In the genomic region with DNA sequence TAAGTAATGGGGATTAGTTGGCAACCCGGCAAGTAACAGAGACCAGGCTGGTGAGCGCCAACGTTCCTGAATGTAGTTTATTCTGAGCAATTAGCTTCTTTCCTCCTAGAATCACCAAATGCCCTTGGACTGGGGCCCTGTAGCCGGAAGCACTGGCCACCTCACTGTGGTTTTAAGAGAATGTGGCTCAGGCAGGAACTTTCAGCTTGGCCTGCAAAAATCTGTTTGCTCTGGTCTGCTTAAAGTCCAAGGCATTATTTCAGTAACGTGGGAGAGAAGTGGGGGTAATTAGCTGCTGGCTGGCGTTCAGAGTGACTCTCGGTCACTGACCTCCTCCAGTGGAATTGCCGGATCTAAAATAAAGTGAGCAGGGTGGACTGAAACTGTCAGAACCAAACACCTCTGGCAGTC, we compare ENCODE assay signal across 9 mouse cellular contexts. TPM values are rescaled to one million over a fixed set of nuclear protein-coding genes. Genes with fewer than 3 reads are reported as not detected.
DNase-seq lines count a peak whose midpoint lies in the region; ATAC-seq lines count a peak whose summit lies in the region.
"Had no signal": no experiment of that assay in that cellular context is flagged by ENCODE, and none has a peak within 500 bp of the region (broad histone marks: within the 10 kb centered on the region; RNA-seq: fewer than 3 reads in every experiment).

No protein-coding gene starts in this region.

- H3K4me3 ChIP-seq in hindbrain, embryonic 10.5 days = peak overlapping the region; percentile 89
- H3K4me3 ChIP-seq in midbrain, embryonic 13.5 days (replicated peaks) = peak overlapping the region; percentile 93

- ATAC-seq in midbrain, embryonic 13.5 days = no peak

- H3K4me2 ChIP-seq in midbrain, embryonic 13.5 days (replicated peaks) = peak overlapping the region; percentile 97

- peak overlapping the region; percentile 89 for H3K9ac ChIP-seq in midbrain, embryonic 13.5 days (replicated peaks)

- peak overlapping the region; percentile 89 for H3K27ac ChIP-seq in hindbrain, embryonic 10.5 days
- H3K27ac ChIP-seq in midbrain, embryonic 13.5 days = no peak overlapping the region

- H3K4me1 ChIP-seq in hindbrain, embryonic 10.5 days (replicated peaks) = peaks cover 22% of the 10 kb centered on the region
- H3K4me1 ChIP-seq in midbrain, embryonic 13.5 days (replicated peaks) = peaks cover 18% of the 10 kb centered on the region

- WGBS in hindbrain, embryonic 10.5 days = 45% methylated on average over 8 of the region's 8 CpGs
- 33% methylated on average over 8 of the region's 8 CpGs for WGBS in midbrain, embryonic 13.5 days

- H3K27me3 ChIP-seq in hindbrain, embryonic 10.5 days (ENCODE audit: insufficient read depth, poor library complexity, severe bottlenecking) = no peaks in the 10 kb centered on the region
- H3K27me3 ChIP-seq in midbrain, embryonic 13.5 days = no peaks in the 10 kb centered on the region

- no peaks in the 10 kb centered on the region for H3K9me3 ChIP-seq in hindbrain, embryonic 10.5 days
- H3K9me3 ChIP-seq in midbrain, embryonic 13.5 days = no peaks in the 10 kb centered on the region

- peaks cover 45% of the 10 kb centered on the region for H3K36me3 ChIP-seq in hindbrain, embryonic 10.5 days
- peaks cover 41% of the 10 kb centered on the region for H3K36me3 ChIP-seq in midbrain, embryonic 13.5 days

- DNase-seq in lung, adult 18-20 months = peak; percentile 38 to 43
- DNase-seq in lung, postnatal 4 days = no peak
- peak; percentile 68 for DNase-seq in adrenal gland, postnatal 10 days
- DNase-seq in hindbrain, embryonic 10.5 days (ENCODE audit: low spot score) = no peak
- DNase-seq in layer of hippocampus, adult 9-11 months = peak; percentile 57
- no peak for DNase-seq in urinary bladder, postnatal 25 days (ENCODE audit: low spot score)
- no peak for DNase-seq in gastrocnemius, adult 18-20 months (ENCODE audit: low spot score)

RNA-seq across cellular contexts. Expression of gene Prkab1, which starts 1.1 kb away (rescaled TPM):
- 10 to 100 TPM; 57.5 to 58.1 TPM for total RNA-seq in adrenal gland, postnatal 10 days (2021)
- polyA plus RNA-seq in hindbrain, embryonic 10.5 days (2016; fragmentation: Nextera tagmentation; extraction: Ambion mirVana) = 68.3 and 72.0 TPM in 2 replicates
- 54.7 and 55.5 TPM in 2 replicates for polyA plus RNA-seq in midbrain, embryonic 13.5 days (2015; fragmentation: Nextera tagmentation; extraction: Ambion mirVana)
- 10 to 100 TPM in 1 of 2 experiments, 1 to 10 TPM in 1; 9.4 to 10.6 TPM for total RNA-seq in gastrocnemius, adult 18-20 months (2021)

RNA-seq across cellular contexts. Expression of gene Tmem233, which starts 59.8 kb away (rescaled TPM):
- 1 to 10 TPM in 1 of 2 experiments, under 1 TPM in 1; 0.60 to 2.8 TPM for total RNA-seq in adrenal gland, postnatal 10 days (2021)
- not detected in 2 replicates for polyA plus RNA-seq in hindbrain, embryonic 10.5 days (2016; fragmentation: Nextera tagmentation; extraction: Ambion mirVana)
- polyA plus RNA-seq in midbrain, embryonic 13.5 days (2015; fragmentation: Nextera tagmentation; extraction: Ambion mirVana) = not detected in 2 replicates
- 100 to 1,000 TPM; 132 to 140 TPM for total RNA-seq in gastrocnemius, adult 18-20 months (2021)
- total RNA-seq: common myeloid progenitor, adult 5-6 weeks had no signal

Comparison
In these comparisons a context has a peak if more than half of its experiments do, and no peak if none do; other contexts are left out.
1. DNase-seq: peak in lung, adult 18-20 months (2 of 2), adrenal gland, postnatal 10 days (single experiment) and layer of hippocampus, adult 9-11 months (single experiment); none in lung, postnatal 4 days (0 of 2), hindbrain, embryonic 10.5 days (single experiment), urinary bladder, postnatal 25 days (single experiment) and gastrocnemius, adult 18-20 months (single experiment).
2. RNA of gene Prkab1, which starts 1.1 kb away (total RNA-seq): 57.5 to 58.1 TPM in adrenal gland, postnatal 10 days; 9.4 to 10.6 TPM in gastrocnemius, adult 18-20 months; every median in the first group is over 4 times any median in the second.
3. RNA of gene Tmem233, which starts 59.8 kb away (total RNA-seq): 132 to 140 TPM in gastrocnemius, adult 18-20 months; 0.60 to 2.8 TPM in adrenal gland, postnatal 10 days; every median in the first group is over 10 times any median in the second.